Mouse (Mus musculus) forebrain, embryonic 15.5 days (tissue): ENCODE measurements at regions not wholly inside any gene's neighbourhood (a gene's known extent, or its start where the extent isn't known, plus 50 kb on each side); places are given as distances from the start of the nearest gene placed in this dataset.
A peak's percentile ranks its signal among the peaks of the same experiment; 100 is the strongest.

Source experiments
- ATAC-seq: fragments of 200-750 bp; cut with Nextera tagmentation; replicated peaks from 2 replicates; pipeline ENCODE4 v1.8.0; 2017; ENCODE audit warnings: mild to moderate bottlenecking, moderate TSS enrichment, moderate library complexity
- H3K27ac ChIP-seq: fragments of 300-500 bp; sonication (generic); replicated peaks from 2 replicates; pipeline ENCODE4 v1.5.1; 2015; ENCODE audit warnings: mild to moderate bottlenecking, inconsistent platforms
- H3K27me3 ChIP-seq: fragments of 300-500 bp; sonication (generic); 2 replicates; pipeline ENCODE4 v1.6.1; 2015; ENCODE audit warnings: inconsistent platforms
- H3K36me3 ChIP-seq: fragments of 300-500 bp; sonication (generic); 2 replicates; pipeline ENCODE4 v1.6.1; 2015; ENCODE audit warnings: mild to moderate bottlenecking, inconsistent platforms
- H3K4me1 ChIP-seq: fragments of 300-500 bp; sonication (generic); 2 replicates; pipeline ENCODE4 v1.6.1; 2015; ENCODE audit warnings: inconsistent platforms
- H3K4me2 ChIP-seq: fragments of 300-500 bp; sonication (generic); replicated peaks from 2 replicates; pipeline ENCODE4 v1.6.1; 2015; ENCODE audit warnings: mild to moderate bottlenecking, inconsistent platforms
- H3K4me3 ChIP-seq: fragments of 300-500 bp; sonication (generic); 2 replicates; pipeline ENCODE4 v1.5.1; 2015; ENCODE audit warnings: mild to moderate bottlenecking, inconsistent platforms
- H3K9ac ChIP-seq: fragments of 300-500 bp; sonication (generic); replicated peaks from 2 replicates; pipeline ENCODE4 v1.6.1; 2015; ENCODE audit warnings: mild to moderate bottlenecking, inconsistent platforms
- H3K9me3 ChIP-seq: fragments of 300-500 bp; sonication (generic); 2 replicates; pipeline ENCODE4 v1.6.1; 2016; ENCODE audit warnings: inconsistent platforms
- WGBS: fragments of 180-500 bp; shearing (Covaris S2); methylation state at CpG from one replicate; pipeline ENCODE4 v1.1.7; 2015; ENCODE audit warnings: mixed read lengths; 5-methylcytosine and 5-hydroxymethylcytosine counted together

DNA sequence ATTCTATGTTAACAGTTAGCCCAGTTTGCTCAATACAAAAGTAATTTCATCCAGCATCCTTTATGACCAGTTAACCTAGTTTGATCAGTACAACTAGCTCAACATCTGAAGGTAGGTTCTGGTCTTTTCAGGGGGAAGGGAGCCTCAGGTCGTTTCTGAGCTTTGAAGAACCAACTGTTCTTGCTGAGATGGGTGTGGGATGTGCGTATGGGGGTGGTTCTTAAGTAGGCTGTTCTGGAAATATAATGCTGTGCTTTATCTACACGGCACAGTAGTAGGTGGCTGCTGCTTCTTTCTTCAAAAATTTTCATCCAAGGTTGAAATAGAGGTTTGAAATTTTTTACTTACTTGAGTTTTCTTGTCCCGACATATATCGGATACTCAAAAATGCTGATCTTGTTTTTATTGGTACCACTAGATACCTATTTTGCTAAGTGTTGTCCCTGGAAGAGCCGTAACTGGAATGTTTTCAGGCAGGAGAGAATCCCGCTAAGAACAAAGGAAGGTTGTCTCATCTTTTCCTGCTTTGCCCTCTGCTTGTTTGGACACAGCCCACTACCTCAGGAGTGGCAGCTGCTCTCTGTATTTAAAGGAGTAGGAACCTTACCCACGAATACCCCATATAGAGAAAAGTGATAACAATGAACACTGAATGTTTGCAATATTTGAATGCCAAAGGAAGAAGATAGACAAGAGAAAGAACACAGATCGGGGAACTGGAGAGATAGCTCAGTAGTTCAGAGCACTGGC is 275.5 kb downstream of the Cdh10 start:
- Histone ChIP-seq H3K36me3 (no peaks in the 10 kb centered on the region), H3K4me2 (no peak overlapping the region), H3K9ac (no peak overlapping the region), H3K4me3 (no peak overlapping the region), H3K27ac (no peak overlapping the region), H3K27me3 (no peaks in the 10 kb centered on the region), H3K9me3 (no peaks in the 10 kb centered on the region), H3K4me1 (no peaks in the 10 kb centered on the region)
- WGBS, result 86% methylated on average over 9 of the region's 9 CpGs
- no peak for ATAC-seq

GRCm38 (mm10) chr15:19114951-19115350 is 296.2 kb downstream of the Cdh10 start:
- no peaks in the 10 kb centered on the region for H3K27me3 ChIP-seq
- H3K27ac ChIP-seq, result no peak overlapping the region
- no peak overlapping the region for H3K4me3 ChIP-seq
- no peaks in the 10 kb centered on the region for H3K9me3 ChIP-seq
- no peak overlapping the region for H3K9ac ChIP-seq
- H3K4me2 ChIP-seq, result no peak overlapping the region
- no peak for ATAC-seq
- WGBS, result 71% methylated on average over 1 of the region's 1 CpGs
- H3K36me3 ChIP-seq, result no peaks in the 10 kb centered on the region
- no peaks in the 10 kb centered on the region for H3K4me1 ChIP-seq

DNA sequence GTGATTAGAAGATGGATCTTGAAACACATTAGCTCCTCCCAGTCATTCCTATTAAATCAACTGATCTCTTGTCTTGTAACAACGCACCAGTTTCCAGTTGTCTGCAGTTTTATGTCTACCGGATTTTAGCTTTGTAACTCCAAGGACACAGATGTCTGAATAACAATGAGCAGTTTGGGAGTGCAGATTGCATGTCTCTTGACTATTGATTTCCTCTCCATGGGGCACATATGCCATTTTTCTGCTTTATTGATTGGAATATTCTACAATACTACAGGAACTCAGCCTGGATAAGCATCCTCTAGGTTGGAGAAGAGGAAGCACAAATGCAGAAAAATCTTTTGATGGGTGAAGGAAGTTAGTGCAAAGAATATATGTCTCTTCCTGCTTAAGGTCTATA is 300.2 kb downstream of the Cdh10 start:
- 75% methylated on average over 2 of the region's 2 CpGs for WGBS
- no peaks in the 10 kb centered on the region for H3K36me3 ChIP-seq
- no peak for ATAC-seq
- H3K9me3 ChIP-seq, result no peaks in the 10 kb centered on the region
- H3K4me2 ChIP-seq, result no peak overlapping the region
- no peaks in the 10 kb centered on the region for H3K4me1 ChIP-seq
- H3K9ac ChIP-seq, result no peak overlapping the region
- no peaks in the 10 kb centered on the region for H3K27me3 ChIP-seq
- H3K27ac ChIP-seq, result no peak overlapping the region
- no peak overlapping the region for H3K4me3 ChIP-seq

DNA sequence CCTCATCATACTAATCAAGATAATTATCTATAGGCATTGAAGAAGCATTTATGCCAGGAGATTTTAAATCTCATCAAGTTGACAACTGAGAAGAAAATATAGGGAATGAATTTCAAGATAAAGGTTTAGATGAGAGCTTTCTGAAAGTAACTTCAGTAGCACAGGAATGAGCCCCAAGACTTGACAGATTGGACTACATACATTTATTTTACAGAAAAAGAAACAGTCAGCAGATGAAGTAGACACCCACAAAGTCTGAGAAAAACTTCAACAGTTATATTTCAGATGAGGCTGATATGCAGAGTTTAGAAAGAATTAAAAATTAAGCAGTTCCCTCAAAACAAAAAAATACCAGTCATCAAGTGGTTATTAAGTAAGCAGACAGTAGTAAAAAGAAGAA is 308.7 kb downstream of the Cdh10 start:
- Histone ChIP-seq H3K36me3 (no peaks in the 10 kb centered on the region), H3K9ac (no peak overlapping the region), H3K9me3 (no peaks in the 10 kb centered on the region), H3K4me3 (no peak overlapping the region), H3K27ac (no peak overlapping the region), H3K4me1 (no peaks in the 10 kb centered on the region), H3K4me2 (no peak overlapping the region), H3K27me3 (no peaks in the 10 kb centered on the region)
- no peak for ATAC-seq

GRCm38 (mm10) chr15:19129316-19129715 is 310.6 kb downstream of the Cdh10 start:
- Histone ChIP-seq H3K4me3 (no peak overlapping the region), H3K4me2 (no peak overlapping the region), H3K27ac (no peak overlapping the region), H3K36me3 (no peaks in the 10 kb centered on the region), H3K4me1 (no peaks in the 10 kb centered on the region), H3K9ac (no peak overlapping the region), H3K27me3 (no peaks in the 10 kb centered on the region), H3K9me3 (no peaks in the 10 kb centered on the region)
- 83% methylated on average over 1 of the region's 1 CpGs for WGBS
- no peak for ATAC-seq

GRCm38 (mm10) chr15:19153682-19154081 is 334.9 kb downstream of the Cdh10 start:
- Histone ChIP-seq H3K27ac (no peak overlapping the region), H3K4me2 (no peak overlapping the region), H3K4me3 (no peak overlapping the region), H3K9me3 (no peaks in the 10 kb centered on the region), H3K9ac (no peak overlapping the region), H3K36me3 (no peaks in the 10 kb centered on the region), H3K4me1 (no peaks in the 10 kb centered on the region), H3K27me3 (no peaks in the 10 kb centered on the region)
- ATAC-seq, result no peak

- no peak overlapping the region for H3K4me3 ChIP-seq
- 59% methylated on average over 6 of the region's 6 CpGs for WGBS
- no peak overlapping the region for H3K27ac ChIP-seq
- H3K27me3 ChIP-seq, result no peaks in the 10 kb centered on the region
- peak; percentile 96 for ATAC-seq
- H3K36me3 ChIP-seq, result no peaks in the 10 kb centered on the region
- H3K4me2 ChIP-seq, result no peak overlapping the region
- no peak overlapping the region for H3K9ac ChIP-seq
- no peaks in the 10 kb centered on the region for H3K9me3 ChIP-seq
- no peaks in the 10 kb centered on the region for H3K4me1 ChIP-seq
Measured at GRCm38 (mm10) chr15:19162119-19162888, 343.6 kb downstream of the Cdh10 start.

DNA sequence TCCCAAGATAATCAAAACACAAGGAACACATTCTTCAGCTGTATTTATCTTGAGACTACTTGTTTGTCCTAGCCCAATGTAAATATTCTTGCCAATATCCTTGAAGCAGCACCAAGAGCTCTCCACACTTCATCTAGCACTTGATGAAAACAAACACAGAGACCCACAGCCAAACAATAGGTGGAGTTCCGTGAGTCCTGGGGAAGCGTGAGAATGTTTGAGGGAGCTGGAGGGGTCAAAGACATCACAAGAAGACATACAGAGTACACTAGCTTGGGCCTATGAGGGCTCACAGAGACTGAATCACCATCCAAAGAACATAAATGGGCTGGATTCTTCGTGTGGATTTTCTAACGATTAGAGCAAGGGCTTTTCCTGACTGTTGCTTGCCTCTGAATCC is 356.7 kb downstream of the Cdh10 start:
- Histone ChIP-seq H3K4me3 (no peak overlapping the region), H3K27ac (no peak overlapping the region), H3K9me3 (no peaks in the 10 kb centered on the region), H3K4me1 (no peaks in the 10 kb centered on the region), H3K27me3 (no peaks in the 10 kb centered on the region), H3K9ac (no peak overlapping the region), H3K36me3 (no peaks in the 10 kb centered on the region), H3K4me2 (no peak overlapping the region)
- ATAC-seq, result no peak
- WGBS, result 75% methylated on average over 4 of the region's 4 CpGs
